Mouse (Mus musculus) stomach, postnatal 0 days (tissue): ENCODE measurements around the gene Tmem119. TPM values are rescaled to one million over a fixed set of nuclear protein-coding genes. Genes with fewer than 3 reads are reported as not detected.
A peak's percentile ranks its signal among the peaks of the same experiment; 100 is the strongest.
"Not testable (repeated sequence)": the region's sequence is repeated elsewhere in the genome, so short reads cannot be mapped to it uniquely, and the experiment has no call there.

Experiments
- ATAC-seq: fragments of 200-750 bp; cut with Nextera tagmentation; 2 replicates; pipeline ENCODE4 v1.8.0; 2017; ENCODE audit not compliant: low FRiP score, low TSS enrichment
- DNase-seq: peaks from one replicate; pipeline ENCODE4 v3.0.0-alpha.2; 2016; ENCODE audit warnings: low spot score
- H3K27ac ChIP-seq: fragments of 300-500 bp; sonication (generic); replicated peaks from 2 replicates; pipeline ENCODE4 v1.5.1; 2014; ENCODE audit warnings: mild to moderate bottlenecking, control low read depth
- H3K27me3 ChIP-seq: fragments of 300-500 bp; sonication (generic); 2 replicates; pipeline ENCODE4 v1.6.1; 2014; ENCODE audit warnings: low read length; ENCODE audit not compliant: control insufficient read depth, insufficient read depth
- H3K36me3 ChIP-seq: fragments of 300-500 bp; sonication (generic); 2 replicates; pipeline ENCODE4 v1.6.1; 2014; ENCODE audit warnings: low read length, mixed read lengths; ENCODE audit not compliant: control insufficient read depth, insufficient read depth
- H3K4me1 ChIP-seq: fragments of 300-500 bp; sonication (generic); replicated peaks from 2 replicates; pipeline ENCODE4 v1.6.1; 2014; ENCODE audit warnings: antibody characterized with exemption; ENCODE audit not compliant: control insufficient read depth, insufficient read depth
- H3K4me2 ChIP-seq: fragments of 300-500 bp; sonication (generic); replicated peaks from 2 replicates; pipeline ENCODE4 v1.6.1; 2014; ENCODE audit warnings: low read depth, mild to moderate bottlenecking, control low read depth, moderate library complexity
- H3K4me3 ChIP-seq: fragments of 300-500 bp; sonication (generic); 2 replicates; pipeline ENCODE4 v1.5.1; 2014; ENCODE audit warnings: low read depth, low read length, control low read depth
- H3K9ac ChIP-seq: fragments of 300-500 bp; sonication (generic); 2 replicates; pipeline ENCODE4 v1.6.1; 2014; ENCODE audit warnings: mild to moderate bottlenecking, low read length, control low read depth, mixed read lengths
- H3K9me3 ChIP-seq: fragments of 300-500 bp; sonication (generic); 2 replicates; pipeline ENCODE4 v1.6.1; 2016; ENCODE audit warnings: low read length; ENCODE audit not compliant: control insufficient read depth
- CTCF ChIP-seq: IDR thresholded peaks from 2 replicates; pipeline ENCODE4 v1.5.1; 2016; ENCODE audit warnings: antibody characterized with exemption, low read depth, mild to moderate bottlenecking, moderate library complexity
- EP300 ChIP-seq: optimal IDR thresholded peaks from 2 replicates; pipeline ENCODE3; 2016; ENCODE audit warnings: antibody characterized with exemption
- WGBS: fragments of 180-500 bp; shearing (Covaris S2); extraction: QIAGEN DNeasy Blood & Tissue Kit; methylation state at CpG from one replicate; pipeline ENCODE4 v1.1.7; 2014; 5-methylcytosine and 5-hydroxymethylcytosine counted together
- polyA plus RNA-seq: library from polyadenylated mRNA; unstranded; fragments of >200 nt; fragmentation: Nextera tagmentation; extraction: Ambion mirVana; gene quantifications from 2 replicates; pipeline ENCODE4 v1.2.1, GENCODE M21; 2015

Tmem119 gene
- polyA plus RNA-seq, 1 experiment from 2014 or later, result 36.6 TPM

- no peak overlapping the region for H3K4me3 ChIP-seq
- 27% methylated on average over 7 of the region's 7 CpGs for WGBS
- no peaks in the 10 kb centered on the region for H3K36me3 ChIP-seq
- ATAC-seq, result peak; percentile 56; the same call in 1 of the 2 replicates
- H3K9me3 ChIP-seq, result no peaks in the 10 kb centered on the region
- H3K27me3 ChIP-seq, result no peaks in the 10 kb centered on the region
- TF ChIP-seq CTCF (no peak), EP300 (no peak)
- no peak overlapping the region for H3K4me2 ChIP-seq
- H3K27ac ChIP-seq, result peak overlapping the region; percentile 58
- H3K9ac ChIP-seq, result 0 out of 2 replicates have a peak overlapping the region, but pooled peaks have one; percentile 2
- no peaks in the 10 kb centered on the region for H3K4me1 ChIP-seq
- DNase-seq, result peak; percentile 21
Observed at GRCm38 (mm10) chr5:113789075-113789788, 11.1 kb downstream of the Tmem119 start.

GRCm38 (mm10) chr5:113788645-113789044 lies 11.7 kb downstream of the Tmem119 start:
- WGBS, result 39% methylated on average over 6 of the region's 6 CpGs
- no peaks in the 10 kb centered on the region for H3K27me3 ChIP-seq
- no peak overlapping the region for H3K4me2 ChIP-seq
- H3K4me1 ChIP-seq, result no peaks in the 10 kb centered on the region
- ATAC-seq (no peak), DNase-seq (no peak)
- no peaks in the 10 kb centered on the region for H3K9me3 ChIP-seq
- TF ChIP-seq CTCF (no peak), EP300 (no peak)
- H3K9ac ChIP-seq, result 0 out of 2 replicates have a peak overlapping the region, but pooled peaks have one; percentile 2
- no peaks in the 10 kb centered on the region for H3K36me3 ChIP-seq
- H3K4me3 ChIP-seq, result no peak overlapping the region
- peak overlapping the region; percentile 58 for H3K27ac ChIP-seq

DNA sequence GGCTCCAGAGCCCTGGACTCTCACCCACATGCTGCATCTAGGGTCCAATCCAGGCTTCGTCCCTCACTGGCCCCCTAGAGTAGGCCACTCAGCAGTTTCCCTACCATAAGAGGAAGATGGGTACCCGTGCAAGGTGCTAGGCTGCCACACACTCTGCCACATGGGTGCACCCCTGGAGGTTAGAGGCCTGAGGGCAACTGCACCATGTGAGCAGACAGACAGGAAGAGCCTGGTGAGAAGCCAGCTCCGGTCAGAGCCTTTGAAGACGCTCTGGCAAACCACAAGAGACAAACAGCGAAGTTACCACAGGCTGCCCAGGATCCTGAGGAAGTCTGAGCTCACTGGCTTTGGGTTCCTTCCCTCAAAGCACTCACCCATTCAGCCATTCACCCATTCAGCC lies 13.3 kb downstream of the Tmem119 start:
- TF ChIP-seq CTCF, result no peak
- no peak for TF ChIP-seq EP300
- H3K9me3 ChIP-seq, result no peaks in the 10 kb centered on the region
- no peaks in the 10 kb centered on the region for H3K36me3 ChIP-seq
- no peak for ATAC-seq
- no peak overlapping the region for H3K9ac ChIP-seq
- no peak overlapping the region for H3K4me3 ChIP-seq
- H3K4me1 ChIP-seq, result 0 out of 2 replicates have a peak, but pooled peaks cover 5% of the 10 kb centered on the region
- no peaks in the 10 kb centered on the region for H3K27me3 ChIP-seq
- no peak for DNase-seq
- 71% methylated on average over 5 of the region's 5 CpGs for WGBS
- H3K4me2 ChIP-seq, result no peak overlapping the region
- H3K27ac ChIP-seq, result no peak overlapping the region

- H3K4me3 ChIP-seq, H3K9ac ChIP-seq, DNase-seq, H3K4me1 ChIP-seq, H3K9me3 ChIP-seq, H3K4me2 ChIP-seq, ATAC-seq, H3K27me3 ChIP-seq, H3K36me3 ChIP-seq: not testable (repeated sequence)
- 15% methylated on average over 3 of the region's 3 CpGs for WGBS
- H3K27ac ChIP-seq, result peak overlapping the region; percentile 85
Observed at GRCm38 (mm10) chr5:113784104-113784503, 16.2 kb downstream of the Tmem119 start.

DNA sequence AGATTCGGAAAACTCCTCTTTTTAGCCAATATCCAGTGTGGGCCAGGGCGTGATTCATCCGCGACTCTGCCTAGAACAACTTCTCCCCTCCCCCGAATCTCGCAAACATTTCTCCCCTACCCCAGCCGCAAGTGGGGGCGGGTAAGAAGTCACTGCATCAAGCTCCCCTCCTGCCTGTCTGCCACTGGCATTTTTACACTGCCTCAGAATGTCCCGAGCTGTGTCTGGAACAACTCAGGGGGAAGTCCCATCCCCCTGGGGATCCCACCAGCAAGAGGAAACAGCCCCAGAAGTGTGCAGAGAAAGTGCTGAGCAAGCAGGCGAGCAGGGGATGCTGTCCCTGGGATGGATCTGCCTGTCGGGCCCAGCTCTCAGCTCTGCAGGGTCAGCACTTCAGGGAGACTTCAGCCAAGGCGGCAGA lies 16.7 kb downstream of the Tmem119 start:
- DNase-seq (peak; percentile 21), ATAC-seq (peak; percentile 62; the same call in 1 of the 2 replicates)
- TF ChIP-seq EP300 (no peak), CTCF (no peak; the same call in 1 of the 2 replicates)

DNA sequence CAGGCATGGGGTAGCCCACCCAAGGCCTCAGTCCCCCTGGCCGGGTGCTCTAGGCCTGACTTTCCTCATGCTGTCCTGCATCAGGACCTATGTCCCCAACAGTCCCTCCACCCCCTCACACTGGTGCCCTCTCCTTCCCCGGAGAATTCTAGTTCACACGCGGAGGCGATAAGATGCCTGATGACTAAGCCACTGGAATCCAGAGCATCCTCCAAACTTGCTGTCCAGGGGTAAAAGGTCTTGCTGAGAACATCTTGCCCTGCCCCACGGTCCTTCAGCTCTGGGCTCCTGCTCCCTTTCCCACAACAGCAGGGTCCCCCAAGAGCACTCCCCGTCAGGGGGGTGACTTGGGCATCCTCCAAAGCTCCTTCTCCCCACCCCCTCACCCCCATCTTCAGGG lies 17.7 kb downstream of the Tmem119 start:
- Histone ChIP-seq H3K4me3 (no peak overlapping the region), H3K9me3 (no peaks in the 10 kb centered on the region), H3K9ac (no peak overlapping the region), H3K4me1 (0 out of 2 replicates have a peak, but pooled peaks cover 5% of the 10 kb centered on the region), H3K27ac (peak overlapping the region; percentile 85), H3K27me3 (no peaks in the 10 kb centered on the region), H3K4me2 (no peak overlapping the region), H3K36me3 (no peaks in the 10 kb centered on the region)
- WGBS, result 87% methylated on average over 7 of the region's 7 CpGs
- ATAC-seq (no peak), DNase-seq (no peak)
- TF ChIP-seq CTCF (no peak), EP300 (no peak)

More for the DNA sequence above, 16.7 kb downstream of the Tmem119 start:
- Histone ChIP-seq H3K27me3 (no peaks in the 10 kb centered on the region), H3K4me2 (no peak overlapping the region), H3K4me1 (0 out of 2 replicates have a peak, but pooled peaks cover 5% of the 10 kb centered on the region), H3K4me3 (no peak overlapping the region), H3K27ac (peak overlapping the region; percentile 85), H3K9me3 (no peaks in the 10 kb centered on the region), H3K9ac (no peak overlapping the region), H3K36me3 (no peaks in the 10 kb centered on the region)
- 4% methylated on average over 12 of the region's 12 CpGs for WGBS
